Mouse (Mus musculus) CH12.LX (cell line): ENCODE data around the gene Pcdh7.

Experiments
- CTCF ChIP-seq, 2 experiments: IDR thresholded peaks in 1 of 2; conservative IDR thresholded peaks in 1 of 2; 2 replicates each; pipeline ENCODE4 v1.5.1; 2011 to 2012; ENCODE audit warnings: low read depth in 2 of 2, low read length in 2 of 2, improper control_type of control experiment in 1 of 2, inconsistent platforms in 1 of 2, mild to moderate bottlenecking in 1 of 2, moderate library complexity in 1 of 2
- E2F4 ChIP-seq: IDR thresholded peaks from 2 replicates; pipeline ENCODE4 v1.6.1; 2011; ENCODE audit warnings: low read depth, low read length, improper control_type of control experiment; ENCODE audit not compliant: insufficient replicate concordance
- POLR2A ChIP-seq: IDR thresholded peaks from 2 replicates; pipeline ENCODE4 v1.6.1; 2011; ENCODE audit warnings: low read depth, mild to moderate bottlenecking, improper control_type of control experiment, low read length
- POLR2AphosphoS2 ChIP-seq: IDR thresholded peaks from 2 replicates; pipeline ENCODE4 v1.6.1; 2011; ENCODE audit warnings: low read depth, low read length, improper control_type of control experiment
- RCOR1 ChIP-seq: conservative IDR thresholded peaks from 2 replicates; pipeline ENCODE4 v1.6.1; 2012; ENCODE audit warnings: low read depth, mild to moderate bottlenecking, inconsistent platforms, low read length, improper control_type of control experiment

- TF ChIP-seq POLR2A (no peak), CTCF (conservative IDR thresholded peaks at IDR 0.05 in 1 of 2, IDR thresholded peaks at IDR 0.05 in 1 of 2; ENCODE audit: low read depth in 2 of 2, low read length in 2 of 2) (no peak), E2F4 (no peak), POLR2AphosphoS2 (no peak), RCOR1 (no peak)
Measured at GRCm38 (mm10) chr5:57931331-57931730, 213.6 kb downstream of the Pcdh7 start.
